Mouse (Mus musculus): ENCODE data around the gene Trhr2.

GRCm38 (mm10) chr8:122405146-122405805, 44.7 kb upstream of the Trhr2 start:
- TF ChIP-seq HCFC1 (IDR thresholded peaks at IDR 0.05; ENCODE audit: borderline replicate concordance, insufficient read depth, low read length) (no peak), ZNF384 (IDR thresholded peaks at IDR 0.05; ENCODE audit: low read depth, low read length) (no peak), MAFK (IDR thresholded peaks at IDR 0.05; ENCODE audit: insufficient read depth, low read depth, low read length) (no peak), CHD2 (IDR thresholded peaks at IDR 0.05; ENCODE audit: low read depth, low read length) (no peak)

All from ES-E14 (cell line).